Mouse (Mus musculus) kidney, adult 2 months (tissue): ENCODE results near the gene Clcf1.

Experiments used
- CTCF ChIP-seq: fragments of 200-500 bp; conservative IDR thresholded peaks from 2 replicates; pipeline ENCODE4 v1.5.1; 2011; ENCODE audit warnings: low read depth, mild to moderate bottlenecking, control low read depth, low read length, moderate library complexity, mixed read lengths; ENCODE audit not compliant: insufficient read depth, insufficient read length
- POLR2A ChIP-seq: fragments of 200-500 bp; IDR thresholded peaks from one replicate; pipeline ENCODE4 v1.6.1; 2011; ENCODE audit warnings: low read depth, low read length, control low read depth

DNA sequence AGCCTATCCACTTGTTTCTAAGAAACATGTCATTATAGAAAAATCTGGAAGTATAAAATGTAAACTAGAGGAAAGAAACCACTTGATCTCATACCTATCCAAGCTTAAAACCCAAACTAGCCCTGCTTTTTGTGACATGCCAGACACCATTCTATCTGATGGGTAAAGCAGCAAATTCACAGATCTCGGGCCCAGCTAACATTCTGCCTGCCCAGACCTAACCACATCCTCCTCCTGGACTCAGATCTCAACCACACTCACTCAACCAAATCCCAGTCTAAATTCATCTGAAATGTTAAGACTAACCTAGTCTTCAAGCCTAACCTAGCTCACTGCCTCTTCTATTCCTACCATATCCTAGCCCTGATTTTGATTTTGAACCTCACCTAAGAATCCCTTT lies 4.7 kb downstream of the Clcf1 start:
- no peak for TF ChIP-seq CTCF
- no peak for TF ChIP-seq POLR2A
